Mouse (Mus musculus) neural tube, embryonic 14.5 days (tissue): Measurements from ENCODE around the gene Tmie. TPM values are rescaled to one million over a fixed set of nuclear protein-coding genes. Genes with fewer than 3 reads are reported as not detected.
A peak's percentile ranks its signal among the peaks of the same experiment; 100 is the strongest.

Experiments used
- ATAC-seq: fragments of 200-750 bp; cut with Nextera tagmentation; 2 replicates; pipeline ENCODE4 v1.8.0; 2017; ENCODE audit warnings: low read depth, mild to moderate bottlenecking, moderate TSS enrichment, moderate library complexity
- H3K27ac ChIP-seq: fragments of 300-500 bp; sonication (generic); 2 replicates; pipeline ENCODE4 v1.5.1; 2014; ENCODE audit warnings: low read depth, mild to moderate bottlenecking, control low read depth, low read length, moderate library complexity, mixed read lengths
- H3K27me3 ChIP-seq: fragments of 300-500 bp; sonication (generic); 2 replicates; pipeline ENCODE4 v1.6.1; 2014; ENCODE audit warnings: low read length; ENCODE audit not compliant: control insufficient read depth, insufficient read depth
- H3K36me3 ChIP-seq: fragments of 300-500 bp; sonication (generic); 2 replicates; pipeline ENCODE4 v1.6.1; 2014; ENCODE audit warnings: low read length, mixed read lengths; ENCODE audit not compliant: control insufficient read depth, insufficient read depth
- H3K4me1 ChIP-seq: fragments of 300-500 bp; sonication (generic); 2 replicates; pipeline ENCODE4 v1.6.1; 2014; ENCODE audit warnings: low read length; ENCODE audit not compliant: control insufficient read depth, insufficient read depth
- H3K4me2 ChIP-seq: fragments of 300-500 bp; sonication (generic); 2 replicates; pipeline ENCODE4 v1.6.1; 2014; ENCODE audit warnings: mild to moderate bottlenecking, low read depth, low read length, control low read depth
- H3K4me3 ChIP-seq: fragments of 300-500 bp; sonication (generic); 2 replicates; pipeline ENCODE4 v1.5.1; 2014; ENCODE audit warnings: low read depth, low read length, control low read depth, mixed read lengths
- H3K9ac ChIP-seq: fragments of 300-500 bp; sonication (generic); replicated peaks from 2 replicates; pipeline ENCODE4 v1.6.1; 2014; ENCODE audit warnings: low read depth, mild to moderate bottlenecking, control low read depth, low read length, mixed read lengths
- H3K9me3 ChIP-seq: fragments of 300-500 bp; sonication (generic); 2 replicates; pipeline ENCODE4 v1.6.1; 2016; ENCODE audit warnings: low read length; ENCODE audit not compliant: control insufficient read depth
- WGBS: fragments of 180-500 bp; shearing (Covaris S2); extraction: QIAGEN DNeasy Blood & Tissue Kit; methylation state at CpG from one replicate; pipeline ENCODE4 v1.1.7; 2014; 5-methylcytosine and 5-hydroxymethylcytosine counted together
- polyA plus RNA-seq: library from polyadenylated mRNA; unstranded; fragments of >200 nt; fragmentation: Nextera tagmentation; extraction: Ambion mirVana; gene quantifications from 2 replicates; pipeline ENCODE4 v1.2.1, GENCODE M21; 2014

Gene Tmie
- polyA plus RNA-seq, 1 experiment from 2014 or later: 3.1 TPM

GRCm38 (mm10) chr9:110892552-110892951, 12.6 kb upstream of the Tmie start:
- WGBS: 87% methylated on average over 3 of the region's 3 CpGs
- no peak overlapping the region for H3K9ac ChIP-seq

GRCm38 (mm10) chr9:110891077-110891828, 11.3 kb upstream of the Tmie start:
- Histone ChIP-seq H3K4me1 (no peaks in the 10 kb centered on the region), H3K4me3 (no peak overlapping the region), H3K4me2 (no peak overlapping the region), H3K9ac (no peak overlapping the region), H3K27ac (no peak overlapping the region), H3K36me3 (no peaks in the 10 kb centered on the region), H3K9me3 (no peaks in the 10 kb centered on the region), H3K27me3 (no peaks in the 10 kb centered on the region)
- 77% methylated on average over 12 of the region's 12 CpGs for WGBS
- no peak for ATAC-seq

More at GRCm38 (mm10) chr9:110892552-110892951, 12.6 kb upstream of the Tmie start:
- Histone ChIP-seq H3K36me3 (no peaks in the 10 kb centered on the region), H3K27ac (no peak overlapping the region), H3K9me3 (no peaks in the 10 kb centered on the region), H3K4me2 (no peak overlapping the region), H3K27me3 (no peaks in the 10 kb centered on the region), H3K4me3 (no peak overlapping the region), H3K4me1 (no peaks in the 10 kb centered on the region)
- ATAC-seq: no peak

- no peak for ATAC-seq
- Histone ChIP-seq H3K4me2 (no peak overlapping the region), H3K27me3 (no peaks in the 10 kb centered on the region), H3K4me3 (no peak overlapping the region), H3K27ac (no peak overlapping the region), H3K9ac (no peak overlapping the region), H3K9me3 (no peaks in the 10 kb centered on the region), H3K36me3 (no peaks in the 10 kb centered on the region), H3K4me1 (no peaks in the 10 kb centered on the region)
- WGBS: 16% methylated on average over 17 of the region's 21 CpGs
Observed at GRCm38 (mm10) chr9:110890026-110890783, 10.3 kb upstream of the Tmie start.

- ATAC-seq: no peak
- Histone ChIP-seq H3K9ac (no peak overlapping the region), H3K4me2 (no peak overlapping the region), H3K27ac (no peak overlapping the region), H3K4me3 (no peak overlapping the region), H3K4me1 (no peaks in the 10 kb centered on the region), H3K27me3 (no peaks in the 10 kb centered on the region), H3K36me3 (no peaks in the 10 kb centered on the region), H3K9me3 (no peaks in the 10 kb centered on the region)
- WGBS: 96% methylated on average over 14 of the region's 14 CpGs
Observed at GRCm38 (mm10) chr9:110888935-110889334, 9.0 kb upstream of the Tmie start.

GRCm38 (mm10) chr9:110887388-110888303, 7.7 kb upstream of the Tmie start:
- H3K9ac ChIP-seq: no peak overlapping the region
- ATAC-seq: no peak
- H3K36me3 ChIP-seq: no peaks in the 10 kb centered on the region
- H3K27me3 ChIP-seq: no peaks in the 10 kb centered on the region
- H3K4me1 ChIP-seq: no peaks in the 10 kb centered on the region
- H3K4me2 ChIP-seq: no peak overlapping the region
- no peaks in the 10 kb centered on the region for H3K9me3 ChIP-seq
- H3K27ac ChIP-seq: no peak overlapping the region
- no peak overlapping the region for H3K4me3 ChIP-seq
- WGBS: 71% methylated on average over 9 of the region's 9 CpGs

GRCm38 (mm10) chr9:110881953-110882352, 2.0 kb upstream of the Tmie start:
- H3K27ac ChIP-seq: no peak overlapping the region
- no peak overlapping the region for H3K4me2 ChIP-seq
- no peak for ATAC-seq
- H3K9me3 ChIP-seq: no peaks in the 10 kb centered on the region
- WGBS: 78% methylated on average over 7 of the region's 7 CpGs
- H3K4me3 ChIP-seq: no peak overlapping the region
- H3K9ac ChIP-seq: no peak overlapping the region
- peaks cover 6% of the 10 kb centered on the region for H3K4me1 ChIP-seq
- no peaks in the 10 kb centered on the region for H3K36me3 ChIP-seq
- peaks cover 22% of the 10 kb centered on the region for H3K27me3 ChIP-seq

- no peak overlapping the region for H3K27ac ChIP-seq
- no peak overlapping the region for H3K9ac ChIP-seq
- H3K36me3 ChIP-seq: no peaks in the 10 kb centered on the region
- peaks cover 22% of the 10 kb centered on the region for H3K27me3 ChIP-seq
- no peaks in the 10 kb centered on the region for H3K9me3 ChIP-seq
- H3K4me2 ChIP-seq: peak overlapping the region; percentile 81
- 72% methylated on average over 4 of the region's 4 CpGs for WGBS
- H3K4me3 ChIP-seq: peak overlapping the region; percentile 45
- H3K4me1 ChIP-seq: peaks cover 6% of the 10 kb centered on the region
- no peak for ATAC-seq
Observed at GRCm38 (mm10) chr9:110880772-110881171, 859 bp upstream of the Tmie start.

- 16% methylated on average over 12 of the region's 12 CpGs for WGBS
- peaks cover 22% of the 10 kb centered on the region for H3K27me3 ChIP-seq
- H3K9me3 ChIP-seq: no peaks in the 10 kb centered on the region
- no peaks in the 10 kb centered on the region for H3K36me3 ChIP-seq
- no peak within 1 kb of the TSS for H3K27ac ChIP-seq
- H3K9ac ChIP-seq: peak within 1 kb of the TSS; percentile 57
- peak within 1 kb of the TSS; percentile 45 for H3K4me3 ChIP-seq
- peak within 1 kb of the TSS; percentile 81 for H3K4me2 ChIP-seq
- H3K4me1 ChIP-seq: peaks cover 17% of the 10 kb centered on the region
- no peak for ATAC-seq
Observed at GRCm38 (mm10) chr9:110879191-110879920, 557 bp downstream of the Tmie start, which contains the start of gene Als2cl. Gene Als2cl (plus strand): TSS chr9:110879870.
